Mouse (Mus musculus): ENCODE results near the gene Ube2c. TPM values are rescaled to one million over a fixed set of nuclear protein-coding genes. Genes with fewer than 3 reads are reported as not detected.

The Ube2c gene
- polyA plus RNA-seq, 1 experiment from 2014 or later = 104 TPM

- Histone ChIP-seq H3K4me3 (ENCODE audit: low read depth, low read length) (no peak overlapping the region), H3K9me3 (ENCODE audit: control insufficient read depth, low read length) (no peaks in the 10 kb centered on the region), H3K4me1 (replicated peaks; ENCODE audit: control insufficient read depth, insufficient read depth) (0 out of 2 replicates have a peak, but pooled peaks cover 2% of the 10 kb centered on the region), H3K27me3 (ENCODE audit: control insufficient read depth, insufficient read depth, low read length) (no peaks in the 10 kb centered on the region), H3K9ac (ENCODE audit: low read length) (no peak overlapping the region), H3K36me3 (ENCODE audit: control insufficient read depth, insufficient read depth, low read length) (peaks cover 16% of the 10 kb centered on the region; the same call in 1 of the 2 replicates), H3K4me2 (replicated peaks; ENCODE audit: low read depth) (no peak overlapping the region), H3K27ac (replicated peaks) (no peak overlapping the region)
- ATAC-seq (ENCODE audit: low FRiP score, low TSS enrichment) (no peak), DNase-seq (ENCODE audit: low spot score) (no peak)
- TF ChIP-seq EP300 (optimal IDR thresholded peaks at IDR 0.05) = no peak
- TF ChIP-seq CTCF (IDR thresholded peaks at IDR 0.05; ENCODE audit: low read depth) = no peak
- 90% methylated on average over 15 of the region's 16 CpGs for WGBS
These were observed 57.6 kb downstream of the Ube2c start for GRCm38 (mm10) chr2:164827146-164827850.

Other genes with a start within 250 kb of the Ube2c start
- gene Wfdc2, start 207.5 kb upstream of the Ube2c start, polyA plus RNA-seq (2015; fragmentation: Nextera tagmentation; extraction: Ambion mirVana) = 123 and 147 TPM in 2 replicates
- not detected in 2 replicates for gene Spint3, start 196.4 kb upstream of the Ube2c start, polyA plus RNA-seq (2015; fragmentation: Nextera tagmentation; extraction: Ambion mirVana)
- 0.75 and 1.1 TPM in 2 replicates for gene Wfdc6a, start 184.5 kb upstream of the Ube2c start, polyA plus RNA-seq (2015; fragmentation: Nextera tagmentation; extraction: Ambion mirVana)
- not detected in 2 replicates for gene Eppin, start 176.3 kb upstream of the Ube2c start, polyA plus RNA-seq (2015; fragmentation: Nextera tagmentation; extraction: Ambion mirVana)
- not detected in 2 replicates for gene Wfdc6b, start 156.4 kb upstream of the Ube2c start, polyA plus RNA-seq (2015; fragmentation: Nextera tagmentation; extraction: Ambion mirVana)
- not detected in 2 replicates for gene Wfdc8, start 156.3 kb upstream of the Ube2c start, polyA plus RNA-seq (2015; fragmentation: Nextera tagmentation; extraction: Ambion mirVana)
- gene Wfdc16, start 131.1 kb upstream of the Ube2c start, polyA plus RNA-seq (2015; fragmentation: Nextera tagmentation; extraction: Ambion mirVana) = not detected in 2 replicates
- 12.2 and 12.6 TPM in 2 replicates for gene Wfdc10, start 113.9 kb upstream of the Ube2c start, polyA plus RNA-seq (2015; fragmentation: Nextera tagmentation; extraction: Ambion mirVana)
- gene Wfdc9, start 113.3 kb upstream of the Ube2c start, polyA plus RNA-seq (2015; fragmentation: Nextera tagmentation; extraction: Ambion mirVana) = 0.58 TPM in 1 of 2 replicates, not detected in the other
- not detected in 2 replicates for gene Wfdc11, start 95.8 kb upstream of the Ube2c start, polyA plus RNA-seq (2015; fragmentation: Nextera tagmentation; extraction: Ambion mirVana)
- 2.1 and 2.6 TPM in 2 replicates for gene Wfdc13, start 84.8 kb upstream of the Ube2c start, polyA plus RNA-seq (2015; fragmentation: Nextera tagmentation; extraction: Ambion mirVana)
- not detected in 2 replicates for gene Spint4, start 71.4 kb upstream of the Ube2c start, polyA plus RNA-seq (2015; fragmentation: Nextera tagmentation; extraction: Ambion mirVana)
- gene Spint5, start 54.6 kb upstream of the Ube2c start, polyA plus RNA-seq (2015; fragmentation: Nextera tagmentation; extraction: Ambion mirVana) = not detected in 2 replicates
- 1.4 TPM in 2 replicates for gene Wfdc3, start 24.0 kb upstream of the Ube2c start, polyA plus RNA-seq (2015; fragmentation: Nextera tagmentation; extraction: Ambion mirVana)
- gene Dnttip1, start 23.9 kb upstream of the Ube2c start, polyA plus RNA-seq (2015; fragmentation: Nextera tagmentation; extraction: Ambion mirVana) = 38.0 and 39.1 TPM in 2 replicates
- 7.0 and 8.5 TPM in 2 replicates for gene Tnnc2, start 10.1 kb downstream of the Ube2c start, polyA plus RNA-seq (2015; fragmentation: Nextera tagmentation; extraction: Ambion mirVana)
- 13.9 and 14.9 TPM in 2 replicates for gene Snx21, start 15.9 kb downstream of the Ube2c start, polyA plus RNA-seq (2015; fragmentation: Nextera tagmentation; extraction: Ambion mirVana)
- gene Acot8, start 35.0 kb downstream of the Ube2c start, polyA plus RNA-seq (2015; fragmentation: Nextera tagmentation; extraction: Ambion mirVana) = 39.4 and 43.8 TPM in 2 replicates
- 3.8 and 4.4 TPM in 2 replicates for gene Zswim3, start 35.2 kb downstream of the Ube2c start, polyA plus RNA-seq (2015; fragmentation: Nextera tagmentation; extraction: Ambion mirVana)
- gene Zswim1, start 52.8 kb downstream of the Ube2c start, polyA plus RNA-seq (2015; fragmentation: Nextera tagmentation; extraction: Ambion mirVana) = 10.1 and 11.4 TPM in 2 replicates
- not detected in 2 replicates for gene Spata25, start 58.6 kb downstream of the Ube2c start, polyA plus RNA-seq (2015; fragmentation: Nextera tagmentation; extraction: Ambion mirVana)
- 107 and 114 TPM in 2 replicates for gene Ctsa, start 63.0 kb downstream of the Ube2c start, polyA plus RNA-seq (2015; fragmentation: Nextera tagmentation; extraction: Ambion mirVana)
- 4.6 and 5.3 TPM in 2 replicates for gene Neurl2, start 63.6 kb downstream of the Ube2c start, polyA plus RNA-seq (2015; fragmentation: Nextera tagmentation; extraction: Ambion mirVana)
- 42.7 and 44.2 TPM in 2 replicates for gene Pltp, start 87.8 kb downstream of the Ube2c start, polyA plus RNA-seq (2015; fragmentation: Nextera tagmentation; extraction: Ambion mirVana)
- 49.2 and 51.4 TPM in 2 replicates for gene Pcif1, start 109.4 kb downstream of the Ube2c start, polyA plus RNA-seq (2015; fragmentation: Nextera tagmentation; extraction: Ambion mirVana)
- gene Zfp335, start 141.9 kb downstream of the Ube2c start, polyA plus RNA-seq (2015; fragmentation: Nextera tagmentation; extraction: Ambion mirVana) = 3.7 and 4.3 TPM in 2 replicates
- gene Mmp9, start 170.9 kb downstream of the Ube2c start, polyA plus RNA-seq (2015; fragmentation: Nextera tagmentation; extraction: Ambion mirVana) = 0.87 and 1.1 TPM in 2 replicates
- gene Slc12a5, start 190.9 kb downstream of the Ube2c start, polyA plus RNA-seq (2015; fragmentation: Nextera tagmentation; extraction: Ambion mirVana) = 0.12 and 0.21 TPM in 2 replicates

Data from stomach, postnatal 0 days (tissue).